Mouse (Mus musculus) limb, embryonic 12.5 days (tissue): ENCODE measurements around the gene Mlx. TPM values are rescaled to one million over a fixed set of nuclear protein-coding genes. Genes with fewer than 3 reads are reported as not detected.
A peak's percentile ranks its signal among the peaks of the same experiment; 100 is the strongest.

Experiments used
- ATAC-seq: fragments of 200-750 bp; cut with Nextera tagmentation; 2 replicates; pipeline ENCODE4 v1.8.0; 2017; ENCODE audit warnings: low read depth, moderate TSS enrichment; ENCODE audit not compliant: insufficient number of reproducible peaks, insufficient read depth, low FRiP score, low TSS enrichment
- H3K27ac ChIP-seq: fragments of 300-500 bp; sonication (generic); 2 replicates; pipeline ENCODE4 v1.5.1; 2016; ENCODE audit warnings: mild to moderate bottlenecking, moderate library complexity
- H3K27me3 ChIP-seq: fragments of 300-500 bp; sonication (generic); 2 replicates; pipeline ENCODE4 v1.6.1; 2016; ENCODE audit warnings: mild to moderate bottlenecking, moderate library complexity
- H3K36me3 ChIP-seq: fragments of 300-500 bp; sonication (generic); 2 replicates; pipeline ENCODE4 v1.6.1; 2016; ENCODE audit warnings: mild to moderate bottlenecking, moderate library complexity
- H3K4me1 ChIP-seq: fragments of 300-500 bp; sonication (generic); replicated peaks from 2 replicates; pipeline ENCODE4 v1.6.1; 2016
- H3K4me2 ChIP-seq: fragments of 300-500 bp; sonication (generic); 2 replicates; pipeline ENCODE4 v1.6.1; 2016; ENCODE audit warnings: mild to moderate bottlenecking, moderate library complexity
- H3K4me3 ChIP-seq: fragments of 300-500 bp; sonication (generic); replicated peaks from 2 replicates; pipeline ENCODE4 v1.5.1; 2016; ENCODE audit warnings: mild to moderate bottlenecking
- H3K9ac ChIP-seq: fragments of 300-500 bp; sonication (generic); replicated peaks from 2 replicates; pipeline ENCODE4 v1.6.1; 2016; ENCODE audit warnings: mild to moderate bottlenecking, moderate library complexity
- H3K9me3 ChIP-seq: fragments of 300-500 bp; sonication (generic); 2 replicates; pipeline ENCODE4 v1.6.1; 2016; ENCODE audit warnings: mild to moderate bottlenecking, moderate library complexity
- WGBS: fragments of 180-500 bp; shearing (Covaris S2); methylation state at CpG from one replicate; pipeline ENCODE4 v1.1.7; 2016; 5-methylcytosine and 5-hydroxymethylcytosine counted together
- polyA plus RNA-seq: library from polyadenylated mRNA; unstranded; fragments of >200 nt; fragmentation: Nextera tagmentation; extraction: Ambion mirVana; gene quantifications from 2 replicates; pipeline ENCODE4 v1.2.1, GENCODE M21; 2016

The Mlx gene
- polyA plus RNA-seq, 1 experiment from 2014 or later: 43.1 TPM

- Histone ChIP-seq H3K9me3 (no peaks in the 10 kb centered on the region), H3K27ac (no peak overlapping the region), H3K4me1 (no peaks in the 10 kb centered on the region), H3K27me3 (no peaks in the 10 kb centered on the region), H3K36me3 (peaks cover 77% of the 10 kb centered on the region), H3K4me2 (no peak overlapping the region), H3K9ac (no peak overlapping the region), H3K4me3 (no peak overlapping the region)
- ATAC-seq: no peak
- WGBS: 43% methylated on average over 8 of the region's 8 CpGs
Observed at GRCm38 (mm10) chr11:101056885-101057284, 30.2 kb upstream of the Mlx start.

DNA sequence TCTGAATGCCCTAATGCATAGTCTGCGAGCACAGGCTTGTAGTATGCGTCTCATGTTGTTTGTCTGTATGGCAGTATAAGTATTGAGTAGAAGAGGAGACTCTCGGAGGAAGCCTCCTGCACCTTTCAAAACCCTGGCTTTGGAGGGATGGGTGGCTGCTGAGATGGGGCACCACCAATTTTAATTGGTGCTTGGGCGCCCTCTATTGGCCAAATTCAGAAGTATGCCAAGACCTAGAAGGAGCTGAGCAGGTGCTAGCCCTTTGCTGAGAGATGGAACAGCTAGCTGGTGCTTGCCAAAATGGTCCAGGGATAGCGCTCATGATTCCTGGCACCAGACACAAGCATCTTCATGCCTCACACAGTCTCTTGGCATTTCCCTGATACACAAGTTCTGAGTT, 29.2 kb upstream of the Mlx start:
- H3K27ac ChIP-seq: no peak overlapping the region

GRCm38 (mm10) chr11:101058726-101059125, 28.4 kb upstream of the Mlx start:
- H3K4me3 ChIP-seq: no peak overlapping the region
- no peaks in the 10 kb centered on the region for H3K27me3 ChIP-seq
- WGBS: 69% methylated on average over 5 of the region's 5 CpGs
- no peak overlapping the region for H3K27ac ChIP-seq
- no peak for ATAC-seq
- no peak overlapping the region for H3K4me2 ChIP-seq
- no peaks in the 10 kb centered on the region for H3K9me3 ChIP-seq
- peaks cover 74% of the 10 kb centered on the region for H3K36me3 ChIP-seq
- peaks cover 12% of the 10 kb centered on the region for H3K4me1 ChIP-seq
- no peak overlapping the region for H3K9ac ChIP-seq

More for the DNA sequence above, 29.2 kb upstream of the Mlx start:
- Histone ChIP-seq H3K36me3 (peaks cover 77% of the 10 kb centered on the region), H3K4me3 (no peak overlapping the region), H3K4me2 (no peak overlapping the region), H3K4me1 (peaks cover 4% of the 10 kb centered on the region), H3K27me3 (no peaks in the 10 kb centered on the region), H3K9me3 (no peaks in the 10 kb centered on the region), H3K9ac (no peak overlapping the region)
- no peak for ATAC-seq
- 35% methylated on average over 5 of the region's 5 CpGs for WGBS

GRCm38 (mm10) chr11:101059473-101059872, 27.6 kb upstream of the Mlx start:
- no peak overlapping the region for H3K4me2 ChIP-seq
- no peaks in the 10 kb centered on the region for H3K9me3 ChIP-seq
- no peak overlapping the region for H3K27ac ChIP-seq
- H3K4me1 ChIP-seq: peaks cover 19% of the 10 kb centered on the region
- H3K36me3 ChIP-seq: peaks cover 69% of the 10 kb centered on the region
- WGBS: 86% methylated on average over 10 of the region's 10 CpGs
- no peak overlapping the region for H3K9ac ChIP-seq
- H3K27me3 ChIP-seq: no peaks in the 10 kb centered on the region
- ATAC-seq: no peak
- H3K4me3 ChIP-seq: no peak overlapping the region

GRCm38 (mm10) chr11:101060126-101060525, 27.0 kb upstream of the Mlx start:
- Histone ChIP-seq H3K4me3 (no peak overlapping the region), H3K9me3 (no peaks in the 10 kb centered on the region), H3K4me1 (peaks cover 19% of the 10 kb centered on the region), H3K4me2 (no peak overlapping the region), H3K27ac (0 out of 2 replicates have a peak overlapping the region, but pooled peaks have one; percentile 31), H3K27me3 (no peaks in the 10 kb centered on the region), H3K36me3 (peaks cover 64% of the 10 kb centered on the region), H3K9ac (no peak overlapping the region)
- ATAC-seq: no peak
- 72% methylated on average over 8 of the region's 8 CpGs for WGBS

DNA sequence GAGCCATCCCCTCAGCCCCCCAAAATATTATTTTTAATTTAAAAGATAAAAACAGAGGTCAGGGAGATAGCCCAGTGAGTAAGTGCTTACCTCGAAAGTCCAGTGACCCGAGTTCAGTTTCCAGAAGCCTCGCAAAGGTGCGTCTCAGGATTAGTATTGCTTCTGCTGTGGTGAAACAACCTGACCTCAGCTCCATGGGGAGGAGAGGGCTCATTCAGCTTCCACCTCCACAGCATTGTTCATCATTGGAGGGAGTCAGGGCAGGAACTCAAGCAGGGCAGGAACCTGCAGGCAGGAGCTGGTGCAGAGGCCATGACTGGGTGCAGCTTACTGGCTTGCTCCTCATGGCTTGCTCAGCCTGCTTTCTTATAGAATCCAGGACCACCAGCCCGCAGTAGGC, 26.0 kb upstream of the Mlx start:
- WGBS: 84% methylated on average over 5 of the region's 5 CpGs
- no peaks in the 10 kb centered on the region for H3K27me3 ChIP-seq
- H3K27ac ChIP-seq: no peak overlapping the region
- no peak overlapping the region for H3K9ac ChIP-seq
- H3K4me2 ChIP-seq: no peak overlapping the region
- H3K4me1 ChIP-seq: peaks cover 19% of the 10 kb centered on the region
- H3K4me3 ChIP-seq: no peak overlapping the region
- peaks cover 54% of the 10 kb centered on the region for H3K36me3 ChIP-seq
- no peaks in the 10 kb centered on the region for H3K9me3 ChIP-seq
- ATAC-seq: no peak

DNA sequence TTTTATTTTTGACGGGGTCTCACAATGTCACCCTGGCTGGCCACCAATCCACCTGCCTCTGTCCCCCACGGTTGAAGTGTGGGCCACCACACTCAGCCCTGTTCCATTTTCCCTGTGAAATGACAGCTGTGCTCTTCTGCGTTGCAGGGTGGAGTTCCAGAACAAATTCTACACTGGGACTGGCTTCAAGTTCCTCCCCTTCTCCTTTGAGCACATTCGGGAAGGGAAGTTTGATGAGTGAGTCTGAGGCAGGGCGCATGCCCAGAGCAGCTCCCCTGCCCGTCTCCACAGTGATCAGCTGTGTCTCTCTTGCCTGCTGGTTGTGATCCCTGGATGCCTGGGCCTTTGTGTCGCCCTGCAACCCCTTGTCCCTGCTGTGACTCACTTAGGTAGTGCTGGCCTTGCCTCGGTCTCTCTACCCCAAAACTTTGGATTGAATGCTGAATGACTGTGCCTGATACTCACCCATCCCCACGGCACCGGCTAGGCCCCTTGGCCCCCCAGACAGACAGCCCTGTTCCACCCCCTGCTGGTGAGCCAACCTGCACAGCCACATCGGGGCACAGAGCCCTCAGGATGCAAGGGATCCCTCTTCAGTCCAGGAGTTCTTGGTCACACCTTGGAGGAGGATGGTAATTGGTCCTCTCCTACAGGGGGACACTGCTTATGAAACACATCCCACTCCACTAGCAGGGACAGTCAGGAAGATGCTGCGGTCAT, 24.8 kb upstream of the Mlx start:
- H3K27me3 ChIP-seq: no peaks in the 10 kb centered on the region
- H3K4me1 ChIP-seq: peaks cover 19% of the 10 kb centered on the region
- no peak overlapping the region for H3K4me2 ChIP-seq
- no peak overlapping the region for H3K4me3 ChIP-seq
- H3K27ac ChIP-seq: no peak overlapping the region
- H3K36me3 ChIP-seq: peaks cover 46% of the 10 kb centered on the region
- WGBS: 80% methylated on average over 12 of the region's 12 CpGs
- no peak overlapping the region for H3K9ac ChIP-seq
- H3K9me3 ChIP-seq: no peaks in the 10 kb centered on the region
- ATAC-seq: no peak

GRCm38 (mm10) chr11:101062971-101063675, 24.0 kb upstream of the Mlx start:
- peaks cover 46% of the 10 kb centered on the region for H3K36me3 ChIP-seq
- no peak overlapping the region; the same call in 1 of the 2 replicates for H3K4me2 ChIP-seq
- H3K4me3 ChIP-seq: no peak overlapping the region
- H3K4me1 ChIP-seq: peaks cover 19% of the 10 kb centered on the region
- H3K9me3 ChIP-seq: no peaks in the 10 kb centered on the region
- no peak overlapping the region for H3K9ac ChIP-seq
- ATAC-seq: no peak
- WGBS: 63% methylated on average over 14 of the region's 14 CpGs
- H3K27ac ChIP-seq: peak overlapping the region; percentile 90
- H3K27me3 ChIP-seq: 0 out of 2 replicates have a peak, but pooled peaks cover 2% of the 10 kb centered on the region

- H3K36me3 ChIP-seq: peaks cover 43% of the 10 kb centered on the region
- no peak overlapping the region for H3K4me3 ChIP-seq
- peak overlapping the region; percentile 90 for H3K27ac ChIP-seq
- peaks cover 19% of the 10 kb centered on the region for H3K4me1 ChIP-seq
- no peak overlapping the region; the same call in 1 of the 2 replicates for H3K9ac ChIP-seq
- H3K27me3 ChIP-seq: peaks cover 6% of the 10 kb centered on the region; the same call in 1 of the 2 replicates
- no peaks in the 10 kb centered on the region for H3K9me3 ChIP-seq
- ATAC-seq: no peak
- H3K4me2 ChIP-seq: no peak overlapping the region
- WGBS: 30% methylated on average over 12 of the region's 12 CpGs
Observed at GRCm38 (mm10) chr11:101063676-101064327, 23.3 kb upstream of the Mlx start.

DNA sequence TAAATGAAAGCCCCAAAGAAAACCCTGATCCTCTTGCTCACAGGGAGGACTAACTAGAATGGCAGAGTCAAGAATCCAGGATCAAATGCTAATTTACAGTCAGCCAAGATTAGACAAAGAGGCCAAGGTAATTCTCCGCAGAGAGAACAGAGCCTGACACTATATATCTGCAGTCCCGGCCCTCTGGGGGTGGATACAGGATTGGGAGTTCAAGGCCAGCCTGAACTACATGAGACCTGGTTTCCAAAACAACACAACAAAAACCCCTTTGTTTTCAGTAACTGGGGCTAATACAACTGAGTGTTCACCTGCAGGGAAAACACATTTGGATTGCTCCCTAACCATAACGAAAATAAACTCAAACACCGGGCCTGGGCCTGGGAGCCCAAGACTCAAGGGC, 22.6 kb upstream of the Mlx start:
- Histone ChIP-seq H3K4me1 (peaks cover 22% of the 10 kb centered on the region), H3K4me3 (no peak overlapping the region), H3K9ac (no peak overlapping the region), H3K27ac (peak overlapping the region; percentile 90), H3K9me3 (no peaks in the 10 kb centered on the region), H3K4me2 (no peak overlapping the region), H3K36me3 (peaks cover 37% of the 10 kb centered on the region), H3K27me3 (peaks cover 12% of the 10 kb centered on the region)
- 79% methylated on average over 4 of the region's 4 CpGs for WGBS
- ATAC-seq: no peak

DNA sequence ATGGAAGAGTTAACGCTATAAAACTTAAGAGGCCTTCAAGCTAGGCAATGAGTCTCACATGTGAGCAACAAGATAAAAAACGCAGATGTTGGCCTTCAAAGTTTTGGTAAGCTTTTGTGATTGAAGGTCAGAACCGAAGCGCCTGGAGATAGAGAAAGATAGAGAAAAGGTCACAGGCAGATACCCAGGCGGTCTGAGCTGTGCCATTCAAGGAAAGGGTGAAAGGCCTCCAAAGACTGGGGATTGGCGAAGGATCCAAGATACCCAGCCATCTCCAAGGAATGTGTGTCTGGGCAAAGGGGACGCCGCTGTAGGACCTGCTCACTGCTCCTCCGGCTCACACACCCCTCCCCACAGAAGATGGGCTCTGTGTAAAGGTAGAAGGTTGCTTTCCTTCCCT, 22.1 kb upstream of the Mlx start:
- Histone ChIP-seq H3K9me3 (no peaks in the 10 kb centered on the region), H3K27ac (no peak overlapping the region), H3K4me1 (peaks cover 23% of the 10 kb centered on the region), H3K4me2 (no peak overlapping the region), H3K27me3 (peaks cover 12% of the 10 kb centered on the region), H3K9ac (no peak overlapping the region), H3K4me3 (no peak overlapping the region), H3K36me3 (peaks cover 31% of the 10 kb centered on the region)
- no peak for ATAC-seq
- WGBS: 95% methylated on average over 9 of the region's 9 CpGs
